Mouse (Mus musculus): ENCODE measurements at regions not wholly inside any gene's neighbourhood (a gene's known extent, or its start where the extent isn't known, plus 50 kb on each side); places are given as distances from the start of the nearest gene placed in this dataset.

- Histone ChIP-seq H3K27ac (ENCODE audit: insufficient read depth, low read length) (no peak overlapping the region), H3K36me3 (ENCODE audit: control insufficient read depth, insufficient read depth, low read length, poor library complexity, severe bottlenecking) (no peaks in the 10 kb centered on the region), H3K4me3 (ENCODE audit: low read depth, low read length) (no peak overlapping the region), H3K9me3 (replicated peaks; ENCODE audit: control insufficient read depth, insufficient read depth, low read length, poor library complexity, severe bottlenecking) (no peaks in the 10 kb centered on the region), H3K27me3 (ENCODE audit: control insufficient read depth, insufficient read depth, low read length, poor library complexity, severe bottlenecking) (peaks cover 1% of the 10 kb centered on the region; the same call in 1 of the 2 replicates), H3K4me1 (ENCODE audit: control insufficient read depth, insufficient read depth, low read length) (no peaks in the 10 kb centered on the region), H3K9ac (ENCODE audit: low read depth, poor library complexity, severe bottlenecking) (no peak overlapping the region)
- TF ChIP-seq CTCF (IDR thresholded peaks at IDR 0.05; ENCODE audit: low read depth, low read length) (no peak), POLR2A (IDR thresholded peaks at IDR 0.05; ENCODE audit: insufficient read depth, low read length) (no peak), EP300 (IDR thresholded peaks at IDR 0.05; ENCODE audit: insufficient read depth, low read depth, low read length) (no peak)
Measured at GRCm38 (mm10) chr8:29274668-29275067, 1827.2 kb downstream of the Poteg start.

- Histone ChIP-seq H3K4me3 (ENCODE audit: low read depth, low read length) (no peak overlapping the region), H3K9ac (ENCODE audit: low read depth, poor library complexity, severe bottlenecking) (no peak overlapping the region), H3K27ac (ENCODE audit: insufficient read depth, low read length) (no peak overlapping the region), H3K36me3 (ENCODE audit: control insufficient read depth, insufficient read depth, low read length, poor library complexity, severe bottlenecking) (no peaks in the 10 kb centered on the region), H3K9me3 (replicated peaks; ENCODE audit: control insufficient read depth, insufficient read depth, low read length, poor library complexity, severe bottlenecking) (no peaks in the 10 kb centered on the region), H3K4me1 (ENCODE audit: control insufficient read depth, insufficient read depth, low read length) (no peaks in the 10 kb centered on the region), H3K27me3 (ENCODE audit: control insufficient read depth, insufficient read depth, low read length, poor library complexity, severe bottlenecking) (no peaks in the 10 kb centered on the region; the same call in 1 of the 2 replicates)
- TF ChIP-seq CTCF (IDR thresholded peaks at IDR 0.05; ENCODE audit: low read depth, low read length) = no peak
- no peak for TF ChIP-seq POLR2A (IDR thresholded peaks at IDR 0.05; ENCODE audit: insufficient read depth, low read length)
- TF ChIP-seq EP300 (IDR thresholded peaks at IDR 0.05; ENCODE audit: insufficient read depth, low read depth, low read length) = no peak
Measured at GRCm38 (mm10) chr8:29278711-29279110, 1831.2 kb downstream of the Poteg start.

- Histone ChIP-seq H3K4me1 (ENCODE audit: control insufficient read depth, insufficient read depth, low read length) (no peaks in the 10 kb centered on the region), H3K36me3 (ENCODE audit: control insufficient read depth, insufficient read depth, low read length, poor library complexity, severe bottlenecking) (no peaks in the 10 kb centered on the region)
Measured at GRCm38 (mm10) chr8:29279276-29279675, 1831.8 kb downstream of the Poteg start.

DNA sequence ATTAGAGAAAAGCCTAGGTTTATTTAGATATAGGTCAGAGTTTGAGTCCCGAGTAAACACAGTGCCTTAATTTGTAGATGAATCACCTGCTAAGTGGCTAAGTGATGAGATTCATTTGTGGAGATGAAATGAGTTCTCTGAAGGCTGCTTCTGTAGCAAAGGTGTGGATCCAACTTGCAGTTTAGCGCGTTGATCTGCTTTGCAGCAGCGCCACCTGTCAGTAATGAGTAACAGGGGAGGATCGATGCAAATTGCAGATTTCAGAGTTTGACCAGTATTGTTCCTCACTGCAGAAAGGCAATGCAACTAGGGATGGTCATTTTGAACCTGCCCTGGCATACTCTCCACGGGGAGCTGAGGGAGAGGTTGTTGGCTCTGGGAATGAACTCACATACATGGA, 1842.9 kb downstream of the Poteg start:
- Histone ChIP-seq H3K4me3 (ENCODE audit: low read depth, low read length) (no peak overlapping the region), H3K9ac (ENCODE audit: low read depth, poor library complexity, severe bottlenecking) (no peak overlapping the region), H3K27ac (ENCODE audit: insufficient read depth, low read length) (no peak overlapping the region), H3K27me3 (ENCODE audit: control insufficient read depth, insufficient read depth, low read length, poor library complexity, severe bottlenecking) (no peaks in the 10 kb centered on the region; the same call in 1 of the 2 replicates), H3K4me1 (ENCODE audit: control insufficient read depth, insufficient read depth, low read length) (no peaks in the 10 kb centered on the region), H3K36me3 (ENCODE audit: control insufficient read depth, insufficient read depth, low read length, poor library complexity, severe bottlenecking) (no peaks in the 10 kb centered on the region), H3K9me3 (replicated peaks; ENCODE audit: control insufficient read depth, insufficient read depth, low read length, poor library complexity, severe bottlenecking) (no peaks in the 10 kb centered on the region)
- TF ChIP-seq POLR2A (IDR thresholded peaks at IDR 0.05; ENCODE audit: insufficient read depth, low read length) (no peak), CTCF (IDR thresholded peaks at IDR 0.05; ENCODE audit: low read depth, low read length) (peak; percentile 55), EP300 (IDR thresholded peaks at IDR 0.05; ENCODE audit: insufficient read depth, low read depth, low read length) (no peak)

More at GRCm38 (mm10) chr8:29279276-29279675, 1831.8 kb downstream of the Poteg start:
- TF ChIP-seq EP300 (IDR thresholded peaks at IDR 0.05; ENCODE audit: insufficient read depth, low read depth, low read length) (no peak), POLR2A (IDR thresholded peaks at IDR 0.05; ENCODE audit: insufficient read depth, low read length) (no peak), CTCF (IDR thresholded peaks at IDR 0.05; ENCODE audit: low read depth, low read length) (no peak)
- Histone ChIP-seq H3K4me3 (ENCODE audit: low read depth, low read length) (no peak overlapping the region), H3K27me3 (ENCODE audit: control insufficient read depth, insufficient read depth, low read length, poor library complexity, severe bottlenecking) (no peaks in the 10 kb centered on the region; the same call in 1 of the 2 replicates), H3K9me3 (replicated peaks; ENCODE audit: control insufficient read depth, insufficient read depth, low read length, poor library complexity, severe bottlenecking) (no peaks in the 10 kb centered on the region), H3K9ac (ENCODE audit: low read depth, poor library complexity, severe bottlenecking) (no peak overlapping the region), H3K27ac (ENCODE audit: insufficient read depth, low read length) (no peak overlapping the region)
